In genomic region chr9:24780929-24781441, GRCm38 (mm10) we compare ENCODE assay signal across 9 mouse cellular contexts. TPM values are rescaled to one million over a fixed set of nuclear protein-coding genes. Genes with fewer than 3 reads are reported as not detected.
A peak's percentile ranks its signal among the peaks of the same experiment; 100 is the strongest.
DNase-seq lines count a peak whose midpoint lies in the region; ATAC-seq lines count a peak whose summit lies in the region.
"Had no signal": no experiment of that assay in that cellular context is flagged by ENCODE, and none has a peak within 500 bp of the region (broad histone marks: within the 10 kb centered on the region; RNA-seq: fewer than 3 reads in every experiment).

No protein-coding gene starts in this region.

- H3K4me3 ChIP-seq in heart, embryonic 10.5 days, result peak overlapping the region; percentile 63
- H3K4me3 ChIP-seq in embryonic facial prominence, embryonic 11.5 days (ENCODE audit: low read depth, low read length), result peak overlapping the region; percentile 38
- H3K4me3 ChIP-seq in hindbrain, embryonic 14.5 days (replicated peaks; ENCODE audit: low read length), result peak overlapping the region; percentile 30
- peak overlapping the region; percentile 31 for H3K4me3 ChIP-seq in midbrain, embryonic 16.5 days (ENCODE audit: low read depth, low read length)

- peak overlapping the region; percentile 89 for H3K27ac ChIP-seq in heart, embryonic 10.5 days
- no peak overlapping the region for H3K27ac ChIP-seq in embryonic facial prominence, embryonic 11.5 days (replicated peaks; ENCODE audit: low read depth, low read length)
- H3K27ac ChIP-seq in hindbrain, embryonic 14.5 days, result no peak overlapping the region
- no peak overlapping the region for H3K27ac ChIP-seq in midbrain, embryonic 16.5 days (ENCODE audit: low read length)

- H3K9me3 ChIP-seq in heart, embryonic 10.5 days, result no peaks in the 10 kb centered on the region
- H3K9me3 ChIP-seq in embryonic facial prominence, embryonic 11.5 days (replicated peaks; ENCODE audit: control insufficient read depth, low read length), result no peaks in the 10 kb centered on the region
- no peaks in the 10 kb centered on the region for H3K9me3 ChIP-seq in hindbrain, embryonic 14.5 days (ENCODE audit: control insufficient read depth, low read length)
- no peaks in the 10 kb centered on the region for H3K9me3 ChIP-seq in midbrain, embryonic 16.5 days (replicated peaks; ENCODE audit: control insufficient read depth, low read length, poor library complexity, severe bottlenecking)

- peaks cover 51% of the 10 kb centered on the region for H3K4me1 ChIP-seq in heart, embryonic 10.5 days
- H3K4me1 ChIP-seq in embryonic facial prominence, embryonic 11.5 days (ENCODE audit: control insufficient read depth, insufficient read depth, low read length), result no peaks in the 10 kb centered on the region
- peaks cover 7% of the 10 kb centered on the region for H3K4me1 ChIP-seq in hindbrain, embryonic 14.5 days (replicated peaks; ENCODE audit: control insufficient read depth, insufficient read depth, low read length)
- H3K4me1 ChIP-seq in midbrain, embryonic 16.5 days (ENCODE audit: control insufficient read depth, insufficient read depth, low read length), result peaks cover 7% of the 10 kb centered on the region

- peaks cover 32% of the 10 kb centered on the region for H3K27me3 ChIP-seq in heart, embryonic 10.5 days (ENCODE audit: insufficient read depth, poor library complexity, severe bottlenecking)
- peaks cover 44% of the 10 kb centered on the region for H3K27me3 ChIP-seq in embryonic facial prominence, embryonic 11.5 days (ENCODE audit: control insufficient read depth, insufficient read depth, low read length)
- H3K27me3 ChIP-seq in hindbrain, embryonic 14.5 days (ENCODE audit: control insufficient read depth, insufficient read depth, low read length), result peaks cover 77% of the 10 kb centered on the region
- H3K27me3 ChIP-seq in midbrain, embryonic 16.5 days (ENCODE audit: control insufficient read depth, insufficient read depth, low read depth, low read length), result peaks cover 50% of the 10 kb centered on the region
- H3K27me3 ChIP-seq: CH12.LX had no signal

- peak overlapping the region; percentile 62 for H3K4me2 ChIP-seq in embryonic facial prominence, embryonic 11.5 days (ENCODE audit: low read depth, low read length)
- H3K4me2 ChIP-seq in hindbrain, embryonic 14.5 days (replicated peaks), result peak overlapping the region; percentile 51
- H3K4me2 ChIP-seq in midbrain, embryonic 16.5 days (ENCODE audit: low read length), result peak overlapping the region; percentile 54

- peak; percentile 82 for DNase-seq in heart, embryonic 10.5 days (ENCODE audit: low spot score)
- no peak for DNase-seq in heart, adult 8-10 months (ENCODE audit: low spot score)
- DNase-seq in embryonic facial prominence, embryonic 11.5 days (ENCODE audit: low spot score), result peak; percentile 52
- no peak for DNase-seq in hindbrain, embryonic 14.5 days (ENCODE audit: low spot score)
- no peak for DNase-seq in right cerebral cortex, postnatal 10 days (ENCODE audit: low spot score in 2 of 2)
- DNase-seq in urinary bladder, postnatal 14 days (ENCODE audit: low spot score), result no peak

- H3K9ac ChIP-seq in embryonic facial prominence, embryonic 11.5 days (replicated peaks; ENCODE audit: low read length), result peak overlapping the region; percentile 19
- no peak overlapping the region for H3K9ac ChIP-seq in hindbrain, embryonic 14.5 days
- 0 out of 2 replicates have a peak overlapping the region, but pooled peaks have one; percentile 20 for H3K9ac ChIP-seq in midbrain, embryonic 16.5 days (ENCODE audit: low read depth, low read length)

- no peaks in the 10 kb centered on the region for H3K36me3 ChIP-seq in heart, embryonic 10.5 days
- H3K36me3 ChIP-seq in embryonic facial prominence, embryonic 11.5 days (replicated peaks; ENCODE audit: control insufficient read depth, insufficient read depth, low read depth, low read length), result no peaks in the 10 kb centered on the region
- H3K36me3 ChIP-seq in hindbrain, embryonic 14.5 days (replicated peaks; ENCODE audit: control insufficient read depth, insufficient read depth), result no peaks in the 10 kb centered on the region
- no peaks in the 10 kb centered on the region for H3K36me3 ChIP-seq in midbrain, embryonic 16.5 days (ENCODE audit: control insufficient read depth, insufficient read depth, low read length)

- ATAC-seq in embryonic facial prominence, embryonic 11.5 days (replicated peaks; ENCODE audit: insufficient number of reproducible peaks, low FRiP score, low TSS enrichment, low read depth), result peak; percentile 72
- peak; percentile 71 for ATAC-seq in hindbrain, embryonic 14.5 days (ENCODE audit: low FRiP score)
- peak; percentile 73 for ATAC-seq in midbrain, embryonic 16.5 days
- ATAC-seq in erythroid progenitor cell, adult 5-6 weeks (replicated peaks; ENCODE audit: low FRiP score, poor library complexity, severe bottlenecking), result no peak

- WGBS in heart, embryonic 10.5 days, result under 1% methylated on average over 32 of the region's 32 CpGs
- WGBS in embryonic facial prominence, embryonic 11.5 days, result under 1% methylated on average over 27 of the region's 32 CpGs
- WGBS in hindbrain, embryonic 14.5 days, result under 1% methylated on average over 32 of the region's 32 CpGs
- WGBS in midbrain, embryonic 16.5 days, result under 1% methylated on average over 32 of the region's 32 CpGs

RNA-seq across cellular contexts. Expression of gene Tbx20, which starts 6.9 kb away (rescaled TPM):
- polyA plus RNA-seq in heart, embryonic 10.5 days (2016; fragmentation: Nextera tagmentation; extraction: Ambion mirVana), result 46.8 and 69.7 TPM in 2 replicates
- total RNA-seq in heart, adult 8-10 months (2022), result 10 to 100 TPM; 80.1 to 90.6 (median 87.4) TPM
- polyA plus RNA-seq in embryonic facial prominence, embryonic 11.5 days (2014; fragmentation: Nextera tagmentation; extraction: Ambion mirVana), result 0.84 and 0.85 TPM in 2 replicates
- 0.74 and 1.8 TPM in 2 replicates for polyA plus RNA-seq in hindbrain, embryonic 14.5 days (2014; fragmentation: Nextera tagmentation; extraction: Ambion mirVana)
- polyA plus RNA-seq in midbrain, embryonic 16.5 days (2015; fragmentation: Nextera tagmentation; extraction: Ambion mirVana), result 0.04 and 0.30 TPM in 2 replicates
- not detected in 2 replicates for total RNA-seq in erythroid progenitor cell, adult 5-6 weeks (2015; ENCODE audit: low replicate concordance)
- total RNA-seq in erythroid progenitor cell, adult 5-6 weeks (2017; ENCODE audit: low replicate concordance), result not detected in 2 replicates
- total RNA-seq: CH12.LX had no signal

Comparison
In these comparisons a context has a peak if more than half of its experiments do, and no peak if none do; other contexts are left out.
1. DNase-seq: peak in heart, embryonic 10.5 days (single experiment) and embryonic facial prominence, embryonic 11.5 days (single experiment); none in heart, adult 8-10 months (single experiment), hindbrain, embryonic 14.5 days (single experiment), right cerebral cortex, postnatal 10 days (0 of 2) and urinary bladder, postnatal 14 days (single experiment).
2. RNA of gene Tbx20, which starts 6.9 kb away (polyA plus RNA-seq): 46.8 to 69.7 TPM in heart, embryonic 10.5 days; 0.74 to 1.8 TPM in hindbrain, embryonic 14.5 days, 0.84 to 0.85 TPM in embryonic facial prominence, embryonic 11.5 days and 0.04 to 0.30 TPM in midbrain, embryonic 16.5 days; every median in the first group is over 10 times any median in the second.
3. Peak in every context shown above with its lines, with median percentiles within 50 percentile points of each other: H3K4me3 ChIP-seq and H3K4me2 ChIP-seq.